Mouse (Mus musculus): ENCODE measurements around the gene Oxct1.

DNA sequence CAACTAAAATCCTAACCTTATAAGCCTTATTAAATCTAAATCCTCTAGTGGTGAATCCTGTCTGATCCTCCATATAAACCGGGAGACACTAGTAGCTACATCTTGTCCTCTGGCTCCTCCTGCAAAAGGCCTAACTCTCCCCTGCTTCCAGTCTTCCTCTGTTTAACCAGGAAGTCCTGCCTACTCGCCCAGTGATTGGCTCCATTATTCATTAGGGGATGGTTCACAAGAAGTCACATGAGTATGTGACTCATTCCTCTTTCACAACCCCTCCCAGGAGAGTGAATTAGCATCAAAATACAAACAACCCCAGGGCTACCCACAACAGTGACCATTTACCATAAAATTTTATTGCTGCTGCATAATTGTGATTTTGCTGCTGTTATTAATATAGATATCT lies 27.0 kb upstream of the Oxct1 start:
- TF ChIP-seq CTCF (IDR thresholded peaks at IDR 0.05; ENCODE audit: borderline replicate concordance, insufficient read depth, low read length) (no peak), POLR2A (IDR thresholded peaks at IDR 0.05; ENCODE audit: low read depth, low read length) (no peak)

Measured in embryonic fibroblast, embryonic 13.5 days (primary cell).